Mouse (Mus musculus): Measurements from ENCODE around the gene Fam131a. TPM values are rescaled to one million over a fixed set of nuclear protein-coding genes. Genes with fewer than 3 reads are reported as not detected.

The Fam131a gene
- total RNA-seq, 2 experiments from 2014 or later: 298 to 325 TPM

DNA sequence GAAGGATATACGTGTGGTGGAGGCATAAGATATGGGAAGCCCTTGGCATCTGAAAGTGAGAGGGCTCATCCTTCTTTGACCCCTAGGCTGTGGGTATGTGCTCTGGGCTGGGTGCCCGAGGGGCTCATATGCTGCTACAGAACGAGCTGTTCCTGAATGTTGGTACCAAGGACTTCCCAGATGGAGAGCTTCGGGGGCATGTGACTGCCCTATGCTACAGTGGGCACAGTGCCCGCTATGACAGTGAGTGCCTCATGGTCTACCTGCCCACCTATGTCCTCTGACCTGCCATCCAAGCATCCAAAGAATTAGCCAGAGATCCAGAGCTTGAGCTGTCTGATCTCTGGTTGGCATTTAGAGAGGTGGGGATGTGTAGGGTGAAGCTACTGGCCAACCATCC is 43.8 kb downstream of the Fam131a start:
- DNase-seq (ENCODE audit: low spot score in 2 of 2): no peak

DNA sequence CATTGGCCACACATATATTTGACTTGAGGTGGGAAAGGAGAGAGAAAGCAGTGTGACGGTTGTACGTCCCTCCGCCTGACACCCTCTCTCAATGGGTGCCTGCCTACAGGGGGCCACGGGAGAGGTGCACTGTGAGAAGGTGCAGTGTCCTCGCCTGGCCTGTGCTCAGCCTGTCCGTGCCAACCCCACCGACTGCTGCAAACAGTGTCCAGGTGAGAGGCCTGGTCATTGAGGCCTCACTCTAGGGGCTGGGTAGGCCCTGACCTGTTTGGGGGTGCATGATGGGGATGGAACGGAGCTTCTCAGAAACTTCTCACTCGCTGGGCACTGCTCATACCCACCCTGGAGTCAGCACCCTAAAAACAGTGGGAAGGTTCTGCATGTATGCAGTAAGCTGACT is 46.8 kb downstream of the Fam131a start:
- no peak for DNase-seq (ENCODE audit: low spot score in 2 of 2)

DNA sequence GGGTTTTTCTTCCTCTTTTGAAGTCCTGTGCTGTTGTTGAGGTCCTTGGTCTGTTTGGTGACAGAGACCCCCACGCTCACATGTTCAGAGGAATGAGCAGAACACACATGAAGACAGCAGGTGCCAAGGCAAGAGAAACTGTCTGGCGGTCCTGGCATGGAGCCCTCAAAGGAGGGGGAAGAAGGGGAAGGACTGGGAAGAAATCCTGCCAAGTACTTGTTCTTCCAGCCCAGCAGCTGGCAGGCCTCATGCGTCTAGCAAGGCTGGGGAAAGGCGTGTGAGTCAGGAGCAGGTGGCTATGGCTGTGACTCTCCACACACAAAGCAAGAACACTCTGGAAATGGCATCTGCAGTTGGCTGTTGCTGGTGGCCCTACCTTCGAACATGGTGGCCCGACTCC is 53.6 kb downstream of the Fam131a start:
- peak; percentile 66 to 70 for DNase-seq (ENCODE audit: low spot score in 2 of 2)

DNA sequence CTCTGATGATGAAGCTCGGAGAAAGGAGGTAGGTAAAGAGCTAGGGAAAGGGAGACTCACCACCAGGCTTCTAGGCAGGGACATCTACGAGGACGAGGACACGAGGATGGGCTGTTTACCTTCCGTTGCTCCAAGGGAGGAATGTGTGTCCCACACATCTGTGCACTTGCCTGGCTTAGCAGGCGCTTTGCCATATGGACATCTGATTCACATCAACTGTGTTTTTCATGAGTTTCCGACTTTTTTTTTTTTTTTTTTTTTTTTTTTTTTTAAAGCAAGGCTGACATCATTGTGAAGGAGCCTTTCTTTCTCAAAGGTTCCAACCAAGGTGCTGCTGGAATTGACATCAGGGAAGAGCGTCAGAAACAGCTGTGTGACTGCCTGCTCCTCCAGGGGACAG is 57.5 kb downstream of the Fam131a start:
- DNase-seq (ENCODE audit: low spot score in 2 of 2): no peak

Other genes with a start within 250 kb of the Fam131a start
- gene Eif2b5, start 194.4 kb upstream of the Fam131a start, total RNA-seq (2021): 10 to 100 TPM; 59.6 to 61.7 TPM
- gene Dvl3, start 176.3 kb upstream of the Fam131a start, total RNA-seq (2021): 10 to 100 TPM; 83.1 to 87.2 TPM
- 100 to 1,000 TPM; 893 to 941 TPM for gene Ap2m1, start 157.8 kb upstream of the Fam131a start, total RNA-seq (2021)
- 10 to 100 TPM; 61.3 to 90.1 TPM for gene Abcf3, start 144.7 kb upstream of the Fam131a start, total RNA-seq (2021)
- 10 to 100 TPM; 44.4 to 45.6 TPM for gene Vwa5b2, start 103.8 kb upstream of the Fam131a start, total RNA-seq (2021)
- gene Eef1akmt4, start 81.6 kb upstream of the Fam131a start, total RNA-seq (2021): 1 to 10 TPM; 2.9 TPM
- under 1 TPM in 1 of 2 experiments, not detected in 1; 0.53 TPM for gene Gm49333, start 81.6 kb upstream of the Fam131a start, total RNA-seq (2021)
- gene Alg3, start 81.5 kb upstream of the Fam131a start, total RNA-seq (2021): 10 to 100 TPM; 12.4 to 14.0 TPM
- 100 to 1,000 TPM; 143 to 153 TPM for gene Camk2n2, start 72.0 kb upstream of the Fam131a start, total RNA-seq (2021)
- 10 to 100 TPM; 29.5 to 33.8 TPM for gene Ece2, start 63.4 kb upstream of the Fam131a start, total RNA-seq (2021)
- 100 to 1,000 TPM; 248 to 270 TPM for gene Psmd2, start 41.6 kb upstream of the Fam131a start, total RNA-seq (2021)
- 100 to 1,000 TPM; 349 to 379 TPM for gene Eif4g1, start 24.9 kb upstream of the Fam131a start, total RNA-seq (2021)
- gene Polr2h, start 24.4 kb downstream of the Fam131a start, total RNA-seq (2021): 10 to 100 TPM; 23.2 to 27.7 TPM
- 10 to 100 TPM; 41.4 to 50.7 TPM for gene Clcn2, start 24.5 kb downstream of the Fam131a start, total RNA-seq (2021)
- 10 to 100 TPM; 25.1 TPM for gene Chrd, start 39.9 kb downstream of the Fam131a start, total RNA-seq (2021)
- gene Thpo, start 41.3 kb downstream of the Fam131a start, total RNA-seq (2021): 1 to 10 TPM; 3.7 to 4.3 TPM